Mouse (Mus musculus): ENCODE results near the gene Pja2.
"Not testable (repeated sequence)": the region's sequence is repeated elsewhere in the genome, so short reads cannot be mapped to it uniquely, and the experiment has no call there.

The Pja2 gene

DNA sequence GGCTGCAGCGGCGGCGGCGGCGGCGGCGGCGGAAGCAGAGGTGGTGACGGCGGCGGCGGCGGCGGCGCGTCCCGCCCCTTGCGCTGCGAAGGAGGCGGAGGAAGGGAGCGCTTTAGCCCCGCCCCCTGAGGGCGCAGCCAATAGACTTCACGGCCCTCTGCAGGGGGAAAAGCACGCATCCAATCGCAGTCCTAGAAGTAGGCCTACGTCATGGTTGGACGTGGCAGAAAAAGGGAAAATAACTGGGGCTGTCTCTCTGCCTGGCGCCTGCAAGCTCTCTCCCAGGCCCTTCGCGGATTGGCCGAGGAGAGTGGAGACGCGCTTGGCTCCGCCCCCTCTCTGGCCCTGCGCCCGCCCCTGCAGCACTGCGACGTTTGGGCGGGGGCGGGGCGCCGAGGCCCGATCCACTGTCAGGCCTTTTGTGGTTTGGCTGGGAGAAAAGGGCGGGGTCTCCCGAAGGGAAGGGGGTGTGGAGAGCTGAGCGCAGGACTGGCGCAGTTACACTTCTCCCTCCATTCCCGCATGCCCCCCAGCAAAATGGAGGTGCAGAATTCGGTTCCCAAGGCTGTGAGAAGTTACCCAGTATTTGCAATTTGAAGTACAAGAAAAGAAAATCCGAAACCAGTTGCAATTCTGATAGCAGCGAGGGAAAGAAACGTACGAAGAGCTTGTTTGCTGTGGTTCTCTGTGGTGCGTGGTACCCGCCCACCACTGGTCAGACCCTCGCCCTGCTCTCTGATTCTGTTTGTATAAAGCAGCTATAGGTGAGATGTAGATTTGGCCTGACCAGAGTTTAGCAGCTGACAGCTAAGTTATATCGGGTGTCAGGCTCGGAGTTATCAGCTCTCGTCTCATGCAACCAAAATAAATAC, at the start of gene Pja2:
TSS of gene Pja2 (minus strand) at position 19 of the 872 bp plus-strand sequence.
- DNase-seq (ENCODE audit: low spot score), result peak; percentile 95

DNA sequence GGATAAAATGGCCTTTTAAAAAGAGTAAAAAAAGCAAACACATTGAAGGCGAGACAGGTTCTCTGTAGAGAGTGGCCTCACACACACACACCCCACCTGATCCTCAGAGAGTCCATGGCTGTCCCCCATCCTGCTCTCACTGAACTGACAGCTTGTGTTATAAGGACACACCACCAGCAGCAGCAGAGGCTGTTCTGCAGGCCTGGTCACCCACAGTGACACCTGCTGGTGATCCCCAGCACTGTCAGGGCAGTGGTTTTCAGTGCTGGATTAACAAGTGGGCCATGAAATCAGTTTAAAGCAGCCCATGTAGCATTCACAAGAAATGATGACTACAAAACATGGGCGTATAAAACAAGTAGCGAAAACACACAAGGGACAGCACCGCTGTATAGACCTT, 43.6 kb upstream of the Pja2 start:
- peak; percentile 9 for DNase-seq (ENCODE audit: low spot score)

DNA sequence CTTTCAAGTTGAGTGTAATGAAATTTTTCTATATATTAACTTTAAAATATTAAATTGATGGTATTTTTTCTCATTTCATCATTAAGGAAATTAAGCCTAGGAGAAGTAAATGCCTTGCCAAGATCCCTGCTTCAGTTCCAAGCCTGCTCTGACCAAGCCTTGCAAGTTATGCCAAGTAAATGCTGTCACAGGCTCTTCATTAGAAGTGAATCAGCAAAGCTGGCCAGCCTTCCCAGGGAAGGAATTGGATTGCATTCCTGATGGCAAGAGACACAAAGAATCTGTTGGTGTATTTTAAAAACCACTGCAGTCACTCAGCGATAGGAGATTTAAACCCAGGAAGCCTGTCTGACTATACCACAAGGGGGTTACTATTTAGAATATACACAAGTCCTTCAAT, 32.0 kb upstream of the Pja2 start:
- no peak for DNase-seq (ENCODE audit: low spot score)

DNA sequence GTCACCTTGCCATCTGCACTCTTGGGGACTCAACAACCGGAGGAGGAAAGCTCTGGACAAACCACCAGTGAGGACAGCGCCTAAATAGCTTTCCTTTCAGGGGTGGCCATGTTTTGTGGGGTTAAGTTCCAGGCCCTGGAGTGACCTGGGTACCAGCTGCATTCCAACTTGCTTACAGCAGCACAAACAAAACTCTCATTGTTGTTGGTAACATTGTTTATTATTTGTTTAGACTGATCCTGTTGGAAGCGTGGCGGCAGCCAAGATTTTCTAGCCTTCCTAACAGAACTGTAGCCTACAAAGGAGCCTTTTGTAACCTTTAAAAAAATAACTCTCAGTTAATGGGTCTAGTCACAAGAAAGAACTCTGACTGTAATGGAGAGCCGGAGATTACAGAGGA, 30.9 kb upstream of the Pja2 start:
- no peak for DNase-seq (ENCODE audit: low spot score)

DNA sequence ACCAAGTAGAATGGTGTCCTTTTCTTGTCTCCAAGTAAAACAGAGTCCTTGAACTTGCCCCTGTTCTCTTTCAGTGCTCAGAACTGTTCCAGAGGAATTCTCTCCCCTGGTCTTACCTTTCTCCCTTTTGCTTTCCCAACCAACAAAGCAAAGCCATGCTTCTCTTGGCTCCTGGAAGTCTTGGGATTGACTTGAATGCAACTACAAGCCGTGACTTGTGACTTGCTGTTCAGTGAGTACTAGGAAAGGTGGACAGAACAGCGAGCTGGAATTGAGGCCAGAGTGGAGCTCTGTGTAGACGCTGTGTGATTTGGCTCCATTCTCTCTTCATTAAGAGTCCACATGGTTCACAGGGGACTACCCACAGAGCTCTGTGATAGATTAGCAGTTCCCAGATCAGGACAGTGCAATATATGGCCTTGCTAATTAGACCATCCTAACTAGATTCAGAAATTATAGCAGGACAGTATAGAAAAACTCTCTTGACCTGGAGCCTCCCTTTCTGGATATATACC, 30.3 kb upstream of the Pja2 start:
- no peak for DNase-seq (ENCODE audit: low spot score)

DNA sequence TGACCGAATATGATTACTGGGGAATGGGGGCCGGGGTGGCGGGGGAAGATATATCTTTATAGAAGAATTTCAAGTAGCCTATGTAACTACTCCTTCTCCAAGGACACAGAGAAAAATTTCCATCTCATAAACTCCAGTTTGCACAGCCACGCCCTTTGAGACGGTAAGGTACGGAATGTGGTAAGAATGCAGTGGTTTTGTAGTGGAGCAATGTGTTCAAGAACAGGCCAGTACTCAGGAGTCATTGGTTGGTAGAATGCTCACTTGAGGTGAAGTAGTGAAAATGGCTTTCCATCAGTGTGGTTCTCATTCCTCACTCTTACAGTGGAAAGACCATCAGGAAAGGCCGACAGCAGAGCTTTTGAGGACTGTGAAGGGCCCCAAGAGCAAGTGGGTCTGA, 22.2 kb upstream of the Pja2 start:
- no peak for DNase-seq (ENCODE audit: low spot score)

DNA sequence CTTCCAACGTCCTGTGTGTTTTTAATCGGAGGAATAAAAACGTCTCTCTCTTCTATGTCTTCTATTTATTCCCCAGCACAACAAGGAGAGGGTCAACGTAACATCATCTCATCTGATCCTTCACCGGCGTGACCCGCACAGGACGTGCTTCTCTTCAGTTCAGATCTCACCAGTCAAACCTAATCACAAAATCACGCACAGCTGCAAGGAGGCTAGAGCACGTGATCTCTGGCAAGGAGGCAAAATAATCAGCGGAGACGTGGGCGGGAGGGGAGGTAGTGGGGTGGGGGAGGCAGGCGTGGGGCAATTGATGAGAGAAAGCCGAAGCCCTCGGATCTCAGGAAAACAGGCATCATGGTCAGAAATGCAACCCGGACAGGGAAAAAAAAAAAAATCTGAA, 14.4 kb upstream of the Pja2 start:
- DNase-seq (ENCODE audit: low spot score), result no peak

DNA sequence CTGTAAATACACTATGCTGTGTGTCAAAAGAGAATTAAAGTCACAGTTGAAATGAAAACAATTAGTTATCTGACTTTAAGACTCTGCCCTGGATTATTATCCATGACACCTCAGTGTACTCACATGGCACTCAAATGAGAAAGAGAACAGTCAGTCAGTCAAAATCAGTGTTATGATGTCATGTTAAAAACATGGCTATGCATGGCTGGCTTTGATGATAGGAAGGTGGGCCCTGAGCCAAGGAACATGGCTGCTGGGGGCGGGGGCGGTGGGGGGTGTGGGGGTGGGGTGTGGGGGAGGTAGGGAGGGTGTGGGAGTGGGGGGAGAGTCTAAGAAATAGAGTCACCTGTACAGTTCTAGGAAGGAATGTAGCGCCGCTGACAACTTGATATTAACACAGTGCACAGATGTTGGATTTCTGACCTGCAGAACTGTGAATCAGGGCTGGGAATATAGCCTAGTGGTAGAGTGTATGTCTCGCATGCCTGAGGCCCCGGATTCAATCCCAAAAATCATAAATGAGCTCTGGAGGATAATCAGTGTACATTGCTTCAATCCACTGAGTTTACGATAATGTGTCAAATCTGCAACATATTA, 13.0 kb upstream of the Pja2 start:
- DNase-seq (ENCODE audit: low spot score), result no peak

DNA sequence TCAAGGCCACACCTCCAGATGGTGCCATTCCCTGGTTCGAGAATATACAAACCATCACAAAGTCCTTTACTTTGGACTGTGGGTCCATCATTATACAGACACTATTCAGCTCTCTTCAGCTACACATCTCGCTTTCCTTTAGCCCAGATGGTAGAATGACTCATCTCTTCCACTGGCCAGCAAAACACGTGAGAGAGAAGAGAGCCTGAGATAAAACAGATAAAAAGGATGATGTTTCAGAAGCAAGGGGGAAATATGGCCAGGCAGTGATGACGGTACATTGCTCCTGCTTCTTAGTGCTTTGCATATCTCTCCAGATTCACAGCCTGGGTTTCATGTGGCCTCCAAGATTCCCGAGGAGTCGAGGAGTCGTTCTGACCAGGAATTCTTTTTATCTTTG, 10.0 kb upstream of the Pja2 start:
- no peak for DNase-seq (ENCODE audit: low spot score)

DNA sequence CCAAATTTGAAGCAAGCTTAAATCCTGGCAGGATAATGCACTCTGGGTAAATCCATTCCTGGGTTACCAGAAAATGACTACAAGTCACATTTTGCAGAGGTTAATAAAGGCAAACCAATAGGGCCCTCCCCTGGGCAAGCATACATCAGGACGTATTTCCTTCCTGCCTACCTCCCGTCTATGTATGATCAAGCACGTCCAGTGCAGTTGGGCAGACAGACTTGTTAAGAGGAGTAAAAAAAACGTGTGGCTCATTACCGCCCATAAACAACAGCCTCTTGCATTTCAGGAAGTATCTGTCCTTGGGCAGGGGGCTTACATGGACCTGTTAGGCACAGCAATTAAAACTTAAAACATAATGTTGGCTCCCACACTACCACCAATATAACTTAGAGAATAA, 8.0 kb upstream of the Pja2 start:
- no peak for DNase-seq (ENCODE audit: low spot score)

DNA sequence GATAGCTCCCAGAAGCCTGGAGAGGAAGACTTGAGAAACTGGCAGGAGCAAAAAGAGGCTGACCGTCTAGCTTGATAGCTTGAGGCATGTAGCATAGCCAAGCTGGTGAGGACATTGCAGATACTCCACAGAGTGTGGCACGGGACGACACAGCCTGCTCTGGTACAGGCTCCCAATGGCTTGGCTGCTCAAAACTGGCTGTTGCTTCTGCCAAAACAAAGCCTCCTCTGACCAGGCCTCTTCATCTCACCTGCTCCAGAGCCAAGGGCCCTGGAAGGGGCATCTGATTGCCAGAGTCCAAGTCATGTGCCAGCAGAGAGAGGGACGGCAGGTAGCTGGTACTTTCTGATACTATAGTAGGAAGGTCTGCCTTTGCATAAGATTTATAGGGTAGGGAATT, 5.5 kb upstream of the Pja2 start:
- no peak for DNase-seq (ENCODE audit: low spot score)

DNA sequence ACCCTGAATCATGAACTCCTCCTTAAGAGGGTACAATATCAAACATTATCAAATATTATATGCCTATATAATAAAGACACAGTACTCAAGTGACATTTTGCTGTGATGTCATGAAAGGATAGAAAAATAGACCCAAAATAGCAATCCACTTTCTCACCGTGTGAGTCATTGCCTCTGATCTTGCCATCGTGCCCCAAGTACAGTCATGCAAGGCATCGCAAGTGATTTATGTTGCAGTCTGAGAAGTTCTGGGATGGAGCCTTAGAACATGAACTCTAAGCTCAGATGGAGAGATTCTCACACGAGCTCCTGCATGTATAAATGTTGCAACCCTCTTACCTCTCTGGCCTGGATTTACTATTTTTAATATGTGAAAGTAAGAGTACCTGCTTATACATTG, 2.2 kb upstream of the Pja2 start:
- no peak for DNase-seq (ENCODE audit: low spot score)

DNA sequence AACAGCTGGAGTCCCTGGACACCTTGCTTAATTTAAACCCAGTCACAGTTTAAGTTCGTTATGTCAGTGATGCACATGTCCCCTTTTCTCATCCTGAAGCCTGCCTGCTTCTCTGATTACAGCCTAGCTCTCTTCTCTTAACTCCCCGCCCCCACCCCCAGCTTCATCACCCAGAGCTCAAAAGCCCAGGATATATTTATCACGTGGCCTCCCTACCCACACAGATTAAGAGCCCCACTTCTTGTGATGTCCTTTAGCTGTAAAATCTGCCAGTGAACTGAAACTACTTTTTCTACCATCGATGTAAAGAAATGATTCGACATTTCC, 1.0 kb upstream of the Pja2 start:
- DNase-seq (ENCODE audit: low spot score), result no peak

DNA sequence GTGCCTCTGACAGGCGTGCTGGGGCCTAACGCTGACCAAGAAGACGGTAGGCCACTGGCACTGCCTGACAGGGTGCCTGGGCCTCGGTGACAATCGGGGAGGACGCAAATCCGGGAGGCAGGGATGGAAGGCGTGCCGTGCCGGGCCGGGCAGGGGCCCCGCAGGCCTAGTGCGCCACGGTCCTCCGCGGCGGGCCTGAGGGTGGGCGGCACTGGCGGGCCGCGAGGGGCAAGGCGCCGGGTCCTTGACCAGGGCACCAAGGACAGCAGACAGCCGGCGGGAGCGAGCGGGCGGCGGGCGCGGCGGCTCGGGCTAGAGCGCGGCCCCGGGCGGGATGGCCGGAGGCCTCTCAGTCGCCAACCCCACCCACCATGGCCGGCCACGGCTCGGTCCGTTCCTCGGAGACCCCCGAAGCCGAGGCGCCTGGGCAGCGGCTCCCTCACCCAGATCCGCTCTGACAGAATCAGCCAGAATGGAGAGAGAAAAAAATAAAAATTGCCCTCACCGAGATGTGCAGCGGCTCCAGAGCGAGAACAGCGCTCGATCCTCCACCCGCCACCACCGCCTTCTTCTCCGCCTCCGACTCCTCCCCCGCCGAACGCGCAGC, 322 bp downstream of the Pja2 start:
- no peak for DNase-seq (ENCODE audit: low spot score)

DNA sequence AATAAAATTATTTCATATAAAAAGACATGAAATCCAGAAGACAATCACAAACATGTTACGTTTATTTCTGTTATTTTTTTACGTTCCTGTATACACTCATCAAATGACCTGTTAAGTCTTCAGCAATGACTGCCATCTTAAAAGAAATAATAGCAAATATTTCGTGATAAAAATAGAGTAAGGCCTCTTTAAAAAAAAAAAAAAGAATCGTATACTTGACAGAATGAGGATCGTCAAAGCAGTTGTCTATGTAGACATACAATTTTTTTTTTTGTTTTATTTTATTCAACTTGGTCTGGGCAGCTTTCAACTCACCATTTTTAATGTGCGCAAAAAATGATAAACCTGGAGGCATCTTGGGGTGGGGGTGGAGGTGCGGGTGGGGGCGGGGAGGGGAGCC, 831 bp downstream of the Pja2 start:
- DNase-seq (ENCODE audit: low spot score), result no peak

DNA sequence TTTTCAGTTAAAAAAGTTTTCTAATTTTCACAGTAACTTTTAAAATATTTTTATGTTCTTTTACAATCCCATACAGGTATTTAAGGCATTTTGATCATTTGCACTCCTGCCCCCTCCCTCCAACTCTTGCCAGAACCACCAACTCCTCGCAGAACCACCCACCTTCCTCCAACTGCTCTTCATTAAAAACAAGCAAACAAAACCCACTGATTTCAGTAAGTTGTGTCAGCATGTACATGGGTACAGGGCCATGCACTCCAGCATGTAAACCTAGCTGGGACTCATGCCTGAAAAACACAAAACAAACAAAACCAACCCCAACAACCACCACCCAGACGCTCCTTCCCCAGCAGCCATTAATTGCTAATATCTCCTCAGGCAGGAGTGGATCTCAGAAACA, 7.2 kb downstream of the Pja2 start:
- DNase-seq (ENCODE audit: low spot score), result no peak

DNA sequence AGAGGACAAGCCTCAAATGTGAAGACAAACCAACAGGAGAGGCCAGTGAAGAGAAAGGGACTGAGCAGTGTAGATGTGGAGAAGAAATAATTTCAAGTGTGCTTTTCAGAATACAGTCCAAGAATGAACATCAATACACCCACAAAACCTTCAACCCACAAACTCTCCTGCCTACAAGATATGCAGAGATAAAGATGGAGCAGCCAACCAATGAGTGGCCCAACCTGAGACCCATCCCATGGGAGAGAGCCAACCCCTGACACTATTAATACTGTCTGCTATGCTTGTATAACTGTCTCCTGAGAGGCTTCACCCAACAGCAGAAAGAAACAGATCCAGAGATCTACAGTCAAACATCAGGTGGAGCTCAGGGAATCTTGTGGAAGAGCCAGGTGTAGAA, 16.3 kb downstream of the Pja2 start:
- no peak for DNase-seq (ENCODE audit: low spot score)

DNA sequence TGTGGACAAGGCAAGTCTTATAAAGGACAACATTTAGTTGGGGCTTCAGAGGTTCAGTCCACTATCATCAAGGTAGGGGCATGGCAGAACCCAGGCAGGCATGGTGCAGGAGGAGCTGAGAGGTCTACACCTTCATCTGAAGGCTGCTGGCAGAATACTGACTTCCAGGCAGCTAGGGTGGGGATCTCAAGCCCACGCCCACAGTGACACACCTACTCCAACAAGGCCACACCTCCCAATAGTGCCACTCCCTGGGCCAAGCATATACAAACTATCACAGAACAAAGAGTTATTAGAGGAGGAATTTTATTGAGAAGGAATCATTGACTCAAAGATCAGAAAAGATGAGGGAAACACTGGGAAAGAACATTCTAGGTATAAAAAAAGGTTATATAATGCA, 17.2 kb downstream of the Pja2 start:
- DNase-seq (ENCODE audit: low spot score), result not testable (repeated sequence)

DNA sequence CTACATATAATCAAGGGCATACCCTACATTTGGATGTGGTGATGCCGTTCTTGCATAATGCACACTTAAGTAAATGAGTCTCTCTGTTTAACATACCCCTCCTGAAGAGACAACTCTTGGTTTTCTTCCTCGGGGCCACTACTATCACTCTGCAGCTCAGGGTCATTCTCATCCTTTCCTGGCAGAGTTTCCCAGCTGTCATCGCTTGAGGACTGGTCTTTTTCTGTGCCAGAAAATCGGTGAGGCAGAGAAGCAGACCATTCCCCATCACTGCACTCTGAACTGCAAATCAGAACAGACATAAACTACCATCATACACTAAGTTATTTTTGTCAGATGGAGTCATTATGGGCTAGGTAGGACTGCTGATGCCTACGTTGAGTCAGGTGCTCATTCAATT, 34.1 kb downstream of the Pja2 start:
- no peak for DNase-seq (ENCODE audit: low spot score)

DNA sequence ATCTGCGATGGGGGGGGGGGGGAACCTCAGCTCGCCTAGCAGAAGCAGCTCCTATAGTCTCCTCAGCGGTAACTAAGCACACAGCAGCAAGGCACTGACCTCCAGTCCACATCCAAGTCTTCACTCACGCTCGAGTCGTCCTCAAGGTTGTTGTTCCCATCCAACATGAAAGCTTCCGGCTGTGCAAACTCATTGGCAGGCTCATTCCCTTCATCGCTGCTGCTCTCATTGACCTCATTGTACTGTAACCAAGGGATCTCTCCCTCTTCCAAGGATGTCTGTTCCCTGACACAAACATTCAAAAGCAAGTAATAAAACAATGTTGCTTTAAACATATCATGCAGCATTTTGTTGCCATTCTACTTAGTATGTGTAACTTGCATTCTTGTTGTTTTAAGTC, 39.0 kb downstream of the Pja2 start:
- DNase-seq (ENCODE audit: low spot score), result no peak

DNA sequence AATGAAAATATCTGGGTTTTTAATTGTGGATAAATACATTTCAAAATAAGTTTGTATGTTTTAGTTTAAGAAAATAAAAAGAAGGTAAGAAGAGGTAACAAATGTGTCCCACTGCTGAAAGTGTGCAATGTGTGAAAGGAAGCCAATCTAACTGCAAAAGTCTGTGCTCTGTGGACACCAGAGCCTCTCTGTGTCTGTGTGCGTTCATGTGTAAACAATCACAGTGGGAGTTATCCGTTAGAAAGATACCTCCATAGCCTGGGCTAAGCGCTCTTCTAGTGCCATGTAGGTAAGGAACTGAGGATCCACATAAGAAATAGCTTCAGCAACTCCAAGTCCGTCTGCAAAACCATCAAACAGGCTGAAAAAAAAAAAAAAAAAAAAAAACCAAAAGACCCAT, 42.0 kb downstream of the Pja2 start:
- no peak for DNase-seq (ENCODE audit: low spot score)

DNA sequence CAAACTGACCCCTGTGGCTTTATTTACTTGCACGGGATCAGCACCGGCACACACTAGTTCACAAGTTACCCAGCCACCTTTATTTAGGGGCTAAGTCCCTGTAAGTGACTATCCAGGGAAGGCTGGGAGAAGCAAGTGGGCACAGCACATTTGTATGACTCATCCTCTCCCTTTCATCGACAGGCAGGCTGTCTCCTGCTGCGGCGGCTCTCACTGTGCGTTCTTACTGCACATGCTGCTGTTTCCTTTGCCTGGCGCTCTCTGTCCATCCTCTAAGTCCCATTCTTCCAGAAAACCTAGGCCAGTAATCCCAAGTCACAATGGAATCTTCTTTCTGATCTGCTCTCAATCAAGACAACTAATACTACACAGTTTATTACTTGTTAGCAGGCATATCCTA, 43.7 kb downstream of the Pja2 start:
- DNase-seq (ENCODE audit: low spot score), result no peak

DNA sequence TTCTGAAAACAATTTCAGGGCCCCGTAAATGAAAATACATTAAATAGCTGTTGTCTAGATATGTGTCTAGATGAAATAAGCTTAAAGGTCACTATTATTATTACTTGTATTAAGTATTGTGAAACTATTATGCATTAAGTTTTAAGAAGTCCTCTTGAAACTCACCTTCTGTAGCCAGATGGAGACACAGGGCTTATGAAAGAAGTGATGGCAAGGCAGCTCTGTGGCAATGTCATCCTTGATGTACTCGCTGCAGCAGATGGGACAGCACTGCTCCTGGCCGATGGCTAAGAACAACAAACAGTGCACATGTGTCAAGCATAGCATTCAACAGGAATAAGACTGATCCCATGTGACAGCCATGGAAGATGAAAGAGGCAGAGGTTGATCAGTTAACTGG, 44.9 kb downstream of the Pja2 start:
- DNase-seq (ENCODE audit: low spot score), result no peak

DNA sequence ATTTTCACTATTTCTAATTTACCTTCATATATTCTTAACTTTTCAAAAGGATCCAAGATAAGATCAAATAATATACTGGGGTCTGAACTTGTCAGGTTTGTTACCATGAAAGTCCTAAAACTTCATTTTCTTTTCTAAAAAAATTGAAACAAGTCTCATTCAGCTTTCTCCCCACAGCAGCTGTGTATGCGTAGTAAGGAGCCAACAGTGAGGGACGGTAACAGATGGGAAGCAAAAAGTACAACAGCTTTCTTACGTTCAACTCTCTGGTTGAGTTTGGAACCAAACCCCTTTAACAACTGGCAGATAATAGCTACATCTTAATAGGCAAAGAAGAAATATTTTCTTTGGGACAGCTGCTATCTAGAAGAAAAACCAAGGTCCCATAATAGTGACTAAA, 50.3 kb downstream of the Pja2 start:
- DNase-seq (ENCODE audit: low spot score), result not testable (repeated sequence)

Measured in spleen, adult 12 weeks (tissue).